Mouse (Mus musculus) ES-Bruce4 (cell line): Measurements from ENCODE around the gene Izumo1r.

Experiments used
- CTCF ChIP-seq: IDR thresholded peaks from one replicate; pipeline ENCODE4 v1.8.1; 2011; ENCODE audit warnings: low read depth, low read length
- EP300 ChIP-seq: IDR thresholded peaks from 2 replicates; pipeline ENCODE4 v1.6.1; 2011; ENCODE audit warnings: low read depth, low read length; ENCODE audit not compliant: insufficient read depth
- POLR2A ChIP-seq: IDR thresholded peaks from one replicate; pipeline ENCODE4 v1.8.1; 2011; ENCODE audit warnings: low read length; ENCODE audit not compliant: insufficient read depth

GRCm38 (mm10) chr9:14848267-14848935 is 55.3 kb downstream of the Izumo1r start:
- TF ChIP-seq CTCF, result no peak
- no peak for TF ChIP-seq EP300
- TF ChIP-seq POLR2A, result no peak
